8 mouse cellular contexts compared by ENCODE assay signal in the genomic region with DNA sequence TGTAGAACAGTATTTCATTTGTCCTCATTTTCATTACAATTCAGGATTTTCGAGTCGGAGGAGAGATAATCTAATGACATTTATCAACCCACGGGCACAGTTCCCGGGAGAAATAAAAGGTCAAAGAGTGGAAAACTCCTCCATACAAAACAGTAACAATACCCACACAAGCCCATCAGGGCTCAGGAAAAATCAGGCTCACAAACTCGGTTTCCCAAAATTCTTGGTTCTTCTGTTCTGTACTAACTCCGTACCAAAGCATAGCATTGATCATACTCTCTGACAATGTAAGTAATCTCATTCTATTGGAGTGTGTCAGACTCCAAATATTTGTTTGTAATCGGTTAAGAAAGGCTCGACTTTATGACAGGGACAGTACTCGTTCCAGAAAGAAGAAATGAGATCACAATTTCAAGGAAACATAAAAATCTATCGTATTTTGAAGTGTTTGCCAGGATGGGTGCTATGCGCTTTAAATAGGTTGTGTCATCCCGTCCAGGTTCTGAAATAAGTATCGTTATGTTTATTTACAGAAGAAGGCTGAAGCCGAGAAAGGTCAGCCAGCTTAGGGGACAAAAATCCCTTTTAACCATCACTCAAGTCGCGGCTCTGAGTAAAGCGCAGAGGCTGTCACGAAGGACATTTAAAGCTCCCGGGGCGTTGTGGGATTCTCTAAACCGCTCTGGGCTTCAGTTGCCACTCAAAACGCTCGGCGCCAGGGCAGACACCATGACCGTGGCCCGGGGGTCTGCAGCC. TPM values are rescaled to one million over a fixed set of nuclear protein-coding genes. Genes with fewer than 3 reads are reported as not detected.
DNase-seq lines count a peak whose midpoint lies in the region; ATAC-seq and TF ChIP-seq lines count a peak whose summit lies in the region.

No protein-coding gene starts in this region.

- TF ChIP-seq CTCF in MEL (IDR thresholded peaks at IDR 0.05 in 2 of 3, conservative IDR thresholded peaks at IDR 0.05 in 1 of 3; ENCODE audit: control insufficient read depth in 1 of 3, insufficient read depth in 1 of 3, low read depth in 2 of 3, low read length in 3 of 3, poor library complexity in 1 of 3, severe bottlenecking in 1 of 3): no peak
- TF ChIP-seq CTCF in forebrain, postnatal 0 days (IDR thresholded peaks at IDR 0.05; ENCODE audit: low read depth): no peak
- no peak for TF ChIP-seq CTCF in liver, postnatal 0 days (IDR thresholded peaks at IDR 0.05; ENCODE audit: low read depth)

- WGBS in heart, embryonic 13.5 days: 4% methylated on average over 26 of the region's 26 CpGs
- 2% methylated on average over 26 of the region's 26 CpGs for whole genome bisulfite sequencing in forebrain, postnatal 0 days
- 3% methylated on average over 26 of the region's 26 CpGs for WGBS in liver, postnatal 0 days (ENCODE audit: insufficient replicate concordance)

- H3K9ac ChIP-seq in heart, embryonic 13.5 days: peak overlapping the region; percentile 89
- peak overlapping the region; percentile 87 for H3K9ac ChIP-seq in MEL (ENCODE audit: control insufficient read depth, low read depth, low read length, poor library complexity, severe bottlenecking)
- H3K9ac ChIP-seq in forebrain, postnatal 0 days: peak overlapping the region; percentile 55
- H3K9ac ChIP-seq in liver, postnatal 0 days (replicated peaks): peak overlapping the region; percentile 94

- no peaks in the 10 kb centered on the region for H3K36me3 ChIP-seq in heart, embryonic 13.5 days
- H3K36me3 ChIP-seq in MEL (ENCODE audit: control insufficient read depth in 1 of 2, insufficient read depth in 2 of 2, low read length in 2 of 2): peaks cover 0 to 11% of the 10 kb centered on the region in 2 experiments; a peak in 2 of 4 replicates
- H3K36me3 ChIP-seq in forebrain, postnatal 0 days (ENCODE audit: insufficient read depth): no peaks in the 10 kb centered on the region
- no peaks in the 10 kb centered on the region for H3K36me3 ChIP-seq in liver, postnatal 0 days (replicated peaks; ENCODE audit: insufficient read depth, low read length)

- no peak for TF ChIP-seq POLR2A in MEL (IDR thresholded peaks at IDR 0.05; ENCODE audit: control insufficient read depth in 1 of 2, insufficient read depth in 1 of 2, low read depth in 1 of 2, low read length in 2 of 2, poor library complexity in 1 of 2)

- peaks cover 17% of the 10 kb centered on the region for H3K4me1 ChIP-seq in heart, embryonic 13.5 days
- peaks cover 8 to 18% of the 10 kb centered on the region in 2 experiments for H3K4me1 ChIP-seq in MEL (ENCODE audit: control insufficient read depth in 1 of 2, insufficient read depth in 2 of 2, low read length in 2 of 2)
- no peaks in the 10 kb centered on the region for H3K4me1 ChIP-seq in forebrain, postnatal 0 days (ENCODE audit: insufficient read depth)
- H3K4me1 ChIP-seq in liver, postnatal 0 days (ENCODE audit: insufficient read depth): peaks cover 22% of the 10 kb centered on the region; the same call in 1 of the 2 replicates

- no peak for TF ChIP-seq RAD21 in MEL (IDR thresholded peaks at IDR 0.05; ENCODE audit: low read depth, low read length)

- no peak for ATAC-seq in heart, embryonic 13.5 days (ENCODE audit: extremely low read depth, insufficient number of reproducible peaks, low FRiP score, low TSS enrichment)
- no peak for ATAC-seq in forebrain, postnatal 0 days
- ATAC-seq in liver, postnatal 0 days: no peak; the same call in 1 of the 2 replicates
- no peak for ATAC-seq in cerebellum, adult (ENCODE audit: insufficient number of reproducible peaks, low FRiP score, low TSS enrichment)

- H3K27me3 ChIP-seq in heart, embryonic 13.5 days (replicated peaks): no peaks in the 10 kb centered on the region
- no peaks in the 10 kb centered on the region for H3K27me3 ChIP-seq in MEL (ENCODE audit: control insufficient read depth in 1 of 2, insufficient read depth in 2 of 2, low read length in 2 of 2)
- no peaks in the 10 kb centered on the region for H3K27me3 ChIP-seq in forebrain, postnatal 0 days (ENCODE audit: insufficient read depth, low read length)
- no peaks in the 10 kb centered on the region for H3K27me3 ChIP-seq in liver, postnatal 0 days (ENCODE audit: insufficient read depth, low read length)

- intact Hi-C loops in heart, postnatal 14 days (cut with DNase I): loop anchor here (5.0 kb wide), 1 partner anchor 46 kb away; the partner anchor contains the start of gene Frat2

- DNase-seq in heart, postnatal 14 days: no peak
- no peak for DNase-seq in MEL (ENCODE audit: low read depth, low spot score)
- no peak for DNase-seq in forebrain, postnatal 0 days
- DNase-seq in liver, postnatal 0 days: no peak
- no peak for DNase-seq in right cerebral cortex, postnatal 4 days
- DNase-seq in B cell, adult 2 months: no peak

- H3K27ac ChIP-seq in heart, embryonic 13.5 days (replicated peaks): peak overlapping the region; percentile 80
- peak overlapping the region; percentile 67 for H3K27ac ChIP-seq in MEL (ENCODE audit: control insufficient read depth, low read depth, low read length)
- no peak overlapping the region for H3K27ac ChIP-seq in forebrain, postnatal 0 days (ENCODE audit: low read depth, low read length)
- peak overlapping the region; percentile 81 for H3K27ac ChIP-seq in liver, postnatal 0 days (ENCODE audit: low read depth)

- peak overlapping the region; percentile 80 for H3K4me2 ChIP-seq in heart, embryonic 13.5 days
- peak overlapping the region; percentile 52 for H3K4me2 ChIP-seq in forebrain, postnatal 0 days (ENCODE audit: low read depth)
- peak overlapping the region; percentile 70 for H3K4me2 ChIP-seq in liver, postnatal 0 days (ENCODE audit: low read depth, low read length)

- H3K4me3 ChIP-seq in heart, embryonic 13.5 days: peak overlapping the region; percentile 76
- peak overlapping the region; percentile 66 to 86 for H3K4me3 ChIP-seq in MEL (ENCODE audit: control insufficient read depth in 1 of 2, insufficient read depth in 1 of 2, low read depth in 2 of 2, low read length in 2 of 2)
- H3K4me3 ChIP-seq in forebrain, postnatal 0 days (ENCODE audit: low read depth, low read length): peak overlapping the region; percentile 65
- peak overlapping the region; percentile 97 for H3K4me3 ChIP-seq in liver, postnatal 0 days (ENCODE audit: low read depth, low read length)

- H3K79me2 ChIP-seq in MEL (ENCODE audit: control insufficient read depth, insufficient read depth, low read length, poor library complexity): peaks cover 31% of the 10 kb centered on the region

- no peak; a peak in 1 of 4 replicates for TF ChIP-seq EP300 in MEL (IDR thresholded peaks at IDR 0.05; ENCODE audit: low read depth in 1 of 2, low read length in 2 of 2)
- no peak for TF ChIP-seq EP300 in liver, postnatal 0 days (IDR thresholded peaks at IDR 0.05; ENCODE audit: low read depth)

- 0 out of 2 replicates have a peak, but pooled peaks cover 5% of the 10 kb centered on the region for H3K9me3 ChIP-seq in heart, embryonic 13.5 days
- H3K9me3 ChIP-seq in MEL (replicated peaks; ENCODE audit: insufficient read depth, low read length): no peaks in the 10 kb centered on the region
- H3K9me3 ChIP-seq in forebrain, postnatal 0 days (ENCODE audit: low read length): no peaks in the 10 kb centered on the region
- H3K9me3 ChIP-seq in liver, postnatal 0 days (ENCODE audit: low read length): peaks cover 5% of the 10 kb centered on the region; the same call in 1 of the 2 replicates

TF ChIP-seq in MEL, 35 proteins besides CTCF, POLR2A, EP300 and RAD21 (continues in another document):
- TF ChIP-seq POLR2AphosphoS2 (IDR thresholded peaks at IDR 0.05; ENCODE audit: low read length) (no peak), SMC3 (IDR thresholded peaks at IDR 0.05; ENCODE audit: low read depth, low read length) (no peak), USF1 (IDR thresholded peaks at IDR 0.05; ENCODE audit: low read depth, low read length) (no peak)

RNA-seq across cellular contexts. Expression of gene Arhgap19, which starts 0.7 kb away (rescaled TPM):
- 11.9 and 13.4 TPM in 2 replicates for polyA plus RNA-seq in heart, embryonic 13.5 days (2015; fragmentation: Nextera tagmentation; extraction: Ambion mirVana)
- total RNA-seq in heart, postnatal 14 days (2021): 1 to 10 TPM; 2.5 to 3.5 TPM
- total RNA-seq in MEL (2012; rRNA removed): 47.5 and 53.9 TPM in 2 replicates
- polyA plus RNA-seq in MEL (2012; ENCODE audit: insufficient read depth in 1 of 2, insufficient read length in 2 of 2, low read depth in 1 of 2, low replicate concordance in 2 of 2, missing spikeins in 1 of 2): 10 to 100 TPM in 1 of 2 experiments, not detected in 1; 67.9 TPM
- 3.9 and 6.0 TPM in 2 replicates for total RNA-seq in forebrain, postnatal 0 days (2014; rRNA removed)
- 3.1 and 3.2 TPM in 2 replicates for polyA plus RNA-seq in forebrain, postnatal 0 days (2015; fragmentation: Nextera tagmentation; extraction: Ambion mirVana)
- polyA plus RNA-seq in liver, postnatal 0 days (2015; fragmentation: Nextera tagmentation; extraction: Ambion mirVana): 10.5 and 12.9 TPM in 2 replicates

RNA-seq across cellular contexts. Expression of gene Frat1, which starts 28.6 kb away (rescaled TPM):
- 2.1 and 2.2 TPM in 2 replicates for polyA plus RNA-seq in heart, embryonic 13.5 days (2015; fragmentation: Nextera tagmentation; extraction: Ambion mirVana)
- 1 to 10 TPM; 2.5 to 3.2 TPM for total RNA-seq in heart, postnatal 14 days (2021)
- total RNA-seq in MEL (2012; rRNA removed): 26.7 and 36.0 TPM in 2 replicates
- 10 to 100 TPM in 1 of 2 experiments, not detected in 1; 31.5 TPM for polyA plus RNA-seq in MEL (2012; ENCODE audit: insufficient read depth in 1 of 2, insufficient read length in 2 of 2, low read depth in 1 of 2, low replicate concordance in 2 of 2, missing spikeins in 1 of 2)
- total RNA-seq in forebrain, postnatal 0 days (2014; rRNA removed): 40.2 and 43.4 TPM in 2 replicates
- 48.2 and 52.3 TPM in 2 replicates for polyA plus RNA-seq in forebrain, postnatal 0 days (2015; fragmentation: Nextera tagmentation; extraction: Ambion mirVana)
- 7.8 and 8.1 TPM in 2 replicates for polyA plus RNA-seq in liver, postnatal 0 days (2015; fragmentation: Nextera tagmentation; extraction: Ambion mirVana)

RNA-seq across cellular contexts. Expression of gene Frat2, which starts 46.8 kb away (rescaled TPM):
- 1.6 and 2.1 TPM in 2 replicates for polyA plus RNA-seq in heart, embryonic 13.5 days (2015; fragmentation: Nextera tagmentation; extraction: Ambion mirVana)
- 1 to 10 TPM; 5.9 to 6.6 TPM for total RNA-seq in heart, postnatal 14 days (2021)
- total RNA-seq in MEL (2012; rRNA removed): 55.6 and 58.2 TPM in 2 replicates
- polyA plus RNA-seq in MEL (2012; ENCODE audit: insufficient read depth in 1 of 2, insufficient read length in 2 of 2, low read depth in 1 of 2, low replicate concordance in 2 of 2, missing spikeins in 1 of 2): 100 to 1,000 TPM in 1 of 2 experiments, not detected in 1; 110 TPM
- 14.4 and 22.4 TPM in 2 replicates for total RNA-seq in forebrain, postnatal 0 days (2014; rRNA removed)
- 14.8 and 15.5 TPM in 2 replicates for polyA plus RNA-seq in forebrain, postnatal 0 days (2015; fragmentation: Nextera tagmentation; extraction: Ambion mirVana)
- polyA plus RNA-seq in liver, postnatal 0 days (2015; fragmentation: Nextera tagmentation; extraction: Ambion mirVana): 3.3 and 3.7 TPM in 2 replicates

RNA-seq across cellular contexts. Expression of gene Slit1, which starts 57.7 kb away (rescaled TPM):
- polyA plus RNA-seq in heart, embryonic 13.5 days (2015; fragmentation: Nextera tagmentation; extraction: Ambion mirVana): 0.10 and 0.32 TPM in 2 replicates
- total RNA-seq in heart, postnatal 14 days (2021): under 1 TPM; 0.07 to 0.12 TPM
- 0.04 TPM in 1 of 2 replicates, not detected in the other for total RNA-seq in MEL (2012; rRNA removed)
- under 1 TPM in 1 of 2 experiments, not detected in 1; 0.04 TPM for polyA plus RNA-seq in MEL (2012; ENCODE audit: insufficient read depth in 1 of 2, insufficient read length in 2 of 2, low read depth in 1 of 2, low replicate concordance in 2 of 2, missing spikeins in 1 of 2)
- total RNA-seq in forebrain, postnatal 0 days (2014; rRNA removed): 37.2 and 61.8 TPM in 2 replicates
- 8.7 and 13.4 TPM in 2 replicates for polyA plus RNA-seq in forebrain, postnatal 0 days (2015; fragmentation: Nextera tagmentation; extraction: Ambion mirVana)
- polyA plus RNA-seq in liver, postnatal 0 days (2015; fragmentation: Nextera tagmentation; extraction: Ambion mirVana): 0.12 and 0.13 TPM in 2 replicates
